Mouse (Mus musculus) kidney, embryonic 14.5 days (tissue): ENCODE measurements around the gene Pde2a. TPM values are rescaled to one million over a fixed set of nuclear protein-coding genes. Genes with fewer than 3 reads are reported as not detected.
A peak's percentile ranks its signal among the peaks of the same experiment; 100 is the strongest.

Experiments used
- ATAC-seq: fragments of 200-750 bp; cut with Nextera tagmentation; 2 replicates; pipeline ENCODE4 v1.8.0; 2017; ENCODE audit warnings: moderate number of reproducible peaks, mild to moderate bottlenecking, moderate TSS enrichment, moderate library complexity; ENCODE audit not compliant: low FRiP score, low TSS enrichment
- H3K27ac ChIP-seq: fragments of 300-500 bp; sonication (generic); 2 replicates; pipeline ENCODE4 v1.5.1; 2014; ENCODE audit warnings: low read depth, mild to moderate bottlenecking, low read length, moderate library complexity, mixed read lengths
- H3K27me3 ChIP-seq: fragments of 300-500 bp; sonication (generic); 2 replicates; pipeline ENCODE4 v1.6.1; 2014; ENCODE audit warnings: mild to moderate bottlenecking, low read length; ENCODE audit not compliant: control insufficient read depth, insufficient read depth
- H3K36me3 ChIP-seq: fragments of 300-500 bp; sonication (generic); 2 replicates; pipeline ENCODE4 v1.6.1; 2014; ENCODE audit warnings: low read length, mixed read lengths; ENCODE audit not compliant: control insufficient read depth, insufficient read depth
- H3K4me1 ChIP-seq: fragments of 300-500 bp; sonication (generic); 2 replicates; pipeline ENCODE4 v1.6.1; 2014; ENCODE audit warnings: low read length, mixed read lengths; ENCODE audit not compliant: control insufficient read depth, insufficient read depth
- H3K4me2 ChIP-seq: fragments of 300-500 bp; sonication (generic); replicated peaks from 2 replicates; pipeline ENCODE4 v1.6.1; 2014; ENCODE audit warnings: low read depth, mild to moderate bottlenecking, low read length
- H3K4me3 ChIP-seq: fragments of 300-500 bp; sonication (generic); 2 replicates; pipeline ENCODE4 v1.5.1; 2014; ENCODE audit warnings: mild to moderate bottlenecking, low read length
- H3K9ac ChIP-seq: fragments of 300-500 bp; sonication (generic); 2 replicates; pipeline ENCODE4 v1.6.1; 2014; ENCODE audit warnings: low read depth, mild to moderate bottlenecking, low read length, moderate library complexity
- H3K9me3 ChIP-seq: fragments of 300-500 bp; sonication (generic); 2 replicates; pipeline ENCODE4 v1.6.1; 2016; ENCODE audit warnings: low read length; ENCODE audit not compliant: control insufficient read depth
- WGBS: fragments of 180-500 bp; shearing (Covaris S2); extraction: QIAGEN DNeasy Blood & Tissue Kit; methylation state at CpG from one replicate; pipeline ENCODE4 v1.1.7; 2014; 5-methylcytosine and 5-hydroxymethylcytosine counted together
- polyA plus RNA-seq: library from polyadenylated mRNA; unstranded; fragments of >200 nt; fragmentation: Nextera tagmentation; extraction: Ambion mirVana; gene quantifications from 2 replicates; pipeline ENCODE4 v1.2.1, GENCODE M21; 2014

The Pde2a gene
- polyA plus RNA-seq, 1 experiment from 2014 or later, result 16.4 TPM

- Histone ChIP-seq H3K4me1 (peaks cover 3% of the 10 kb centered on the region; the same call in 1 of the 2 replicates), H3K27ac (no peak overlapping the region), H3K9ac (no peak overlapping the region), H3K9me3 (no peaks in the 10 kb centered on the region), H3K27me3 (peaks cover 10% of the 10 kb centered on the region), H3K4me3 (no peak overlapping the region), H3K36me3 (no peaks in the 10 kb centered on the region), H3K4me2 (no peak overlapping the region)
- no peak for ATAC-seq
- 79% methylated on average over 6 of the region's 6 CpGs for WGBS
Observed at GRCm38 (mm10) chr7:101501236-101501635, 79.7 kb downstream of the Pde2a start.

- 70% methylated on average over 6 of the region's 6 CpGs for WGBS
- H3K27me3 ChIP-seq, result peaks cover 10% of the 10 kb centered on the region
Observed at GRCm38 (mm10) chr7:101501675-101502074, 80.2 kb downstream of the Pde2a start.

GRCm38 (mm10) chr7:101503351-101503750 lies 81.9 kb downstream of the Pde2a start:
- Histone ChIP-seq H3K36me3 (no peaks in the 10 kb centered on the region), H3K27me3 (peaks cover 10% of the 10 kb centered on the region), H3K4me2 (no peak overlapping the region), H3K27ac (no peak overlapping the region), H3K9me3 (no peaks in the 10 kb centered on the region), H3K9ac (no peak overlapping the region), H3K4me1 (peaks cover 3% of the 10 kb centered on the region; the same call in 1 of the 2 replicates), H3K4me3 (no peak overlapping the region)
- ATAC-seq, result peak; percentile 10; the same call in 1 of the 2 replicates
- WGBS, result 27% methylated on average over 8 of the region's 8 CpGs

More at GRCm38 (mm10) chr7:101501675-101502074, 80.2 kb downstream of the Pde2a start:
- H3K9me3 ChIP-seq, result no peaks in the 10 kb centered on the region
- no peak overlapping the region for H3K9ac ChIP-seq
- no peaks in the 10 kb centered on the region for H3K36me3 ChIP-seq
- no peak overlapping the region for H3K4me3 ChIP-seq
- ATAC-seq, result no peak
- no peak overlapping the region for H3K4me2 ChIP-seq
- H3K4me1 ChIP-seq, result peaks cover 3% of the 10 kb centered on the region; the same call in 1 of the 2 replicates
- H3K27ac ChIP-seq, result no peak overlapping the region

GRCm38 (mm10) chr7:101503803-101504202 lies 82.3 kb downstream of the Pde2a start:
- no peak overlapping the region for H3K4me3 ChIP-seq
- H3K27me3 ChIP-seq, result peaks cover 10% of the 10 kb centered on the region
- peaks cover 3% of the 10 kb centered on the region; the same call in 1 of the 2 replicates for H3K4me1 ChIP-seq
- WGBS, result 40% methylated on average over 7 of the region's 7 CpGs
- no peak for ATAC-seq
- no peaks in the 10 kb centered on the region for H3K36me3 ChIP-seq
- H3K27ac ChIP-seq, result no peak overlapping the region
- H3K9ac ChIP-seq, result no peak overlapping the region
- H3K4me2 ChIP-seq, result no peak overlapping the region
- no peaks in the 10 kb centered on the region for H3K9me3 ChIP-seq

- Histone ChIP-seq H3K9me3 (no peaks in the 10 kb centered on the region), H3K27me3 (peaks cover 10% of the 10 kb centered on the region), H3K4me1 (peaks cover 3% of the 10 kb centered on the region; the same call in 1 of the 2 replicates), H3K36me3 (no peaks in the 10 kb centered on the region), H3K9ac (no peak overlapping the region), H3K4me2 (peak overlapping the region; percentile 46), H3K4me3 (peak overlapping the region; percentile 10; the same call in 1 of the 2 replicates), H3K27ac (no peak overlapping the region)
- peak; percentile 53; the same call in 1 of the 2 replicates for ATAC-seq
- WGBS, result 9% methylated on average over 24 of the region's 24 CpGs
Observed at GRCm38 (mm10) chr7:101504507-101504906, 83.0 kb downstream of the Pde2a start.

- H3K4me3 ChIP-seq, result no peak overlapping the region
- no peak for ATAC-seq
- no peak overlapping the region for H3K4me2 ChIP-seq
- no peak overlapping the region for H3K27ac ChIP-seq
- H3K9me3 ChIP-seq, result no peaks in the 10 kb centered on the region
- H3K4me1 ChIP-seq, result peaks cover 3% of the 10 kb centered on the region; the same call in 1 of the 2 replicates
- no peaks in the 10 kb centered on the region for H3K36me3 ChIP-seq
- 60% methylated on average over 2 of the region's 2 CpGs for WGBS
- H3K9ac ChIP-seq, result no peak overlapping the region
- H3K27me3 ChIP-seq, result peaks cover 9% of the 10 kb centered on the region
Observed at GRCm38 (mm10) chr7:101509212-101509611, 87.7 kb downstream of the Pde2a start.

GRCm38 (mm10) chr7:101513655-101514054 lies 92.2 kb downstream of the Pde2a start:
- no peak for ATAC-seq
- H3K4me3 ChIP-seq, result no peak overlapping the region
- no peaks in the 10 kb centered on the region for H3K36me3 ChIP-seq
- H3K27me3 ChIP-seq, result no peaks in the 10 kb centered on the region
- no peaks in the 10 kb centered on the region for H3K9me3 ChIP-seq
- no peak overlapping the region for H3K27ac ChIP-seq
- WGBS, result 81% methylated on average over 7 of the region's 7 CpGs
- H3K9ac ChIP-seq, result no peak overlapping the region
- no peaks in the 10 kb centered on the region for H3K4me1 ChIP-seq
- no peak overlapping the region for H3K4me2 ChIP-seq

GRCm38 (mm10) chr7:101514768-101515167 lies 93.3 kb downstream of the Pde2a start:
- no peak overlapping the region for H3K4me3 ChIP-seq
- H3K36me3 ChIP-seq, result no peaks in the 10 kb centered on the region
- no peaks in the 10 kb centered on the region for H3K9me3 ChIP-seq
- H3K4me1 ChIP-seq, result no peaks in the 10 kb centered on the region
- ATAC-seq, result no peak
- H3K9ac ChIP-seq, result no peak overlapping the region
- 81% methylated on average over 6 of the region's 6 CpGs for WGBS
- no peak overlapping the region for H3K4me2 ChIP-seq
- H3K27me3 ChIP-seq, result no peaks in the 10 kb centered on the region
- no peak overlapping the region for H3K27ac ChIP-seq

GRCm38 (mm10) chr7:101515295-101515694 lies 93.8 kb downstream of the Pde2a start:
- Histone ChIP-seq H3K27ac (no peak overlapping the region), H3K4me2 (no peak overlapping the region), H3K36me3 (no peaks in the 10 kb centered on the region), H3K4me1 (no peaks in the 10 kb centered on the region), H3K9ac (no peak overlapping the region), H3K4me3 (no peak overlapping the region), H3K9me3 (no peaks in the 10 kb centered on the region), H3K27me3 (no peaks in the 10 kb centered on the region)
- 39% methylated on average over 6 of the region's 6 CpGs for WGBS
- ATAC-seq, result no peak
